Mouse (Mus musculus): ENCODE measurements around the gene Ptpra. TPM values are rescaled to one million over a fixed set of nuclear protein-coding genes. Genes with fewer than 3 reads are reported as not detected.

Gene Ptpra
- polyA plus RNA-seq, 1 experiment from 2014 or later: 73.9 TPM

- Histone ChIP-seq H3K4me3 (replicated peaks) (peak within 1 kb of the TSS; percentile 71), H3K36me3 (no peaks in the 10 kb centered on the region; the same call in 1 of the 2 replicates), H3K4me1 (replicated peaks) (peaks cover 9% of the 10 kb centered on the region; the same call in 1 of the 2 replicates), H3K27ac (peak within 1 kb of the TSS; percentile 93), H3K9me3 (no peaks in the 10 kb centered on the region), H3K27me3 (replicated peaks) (no peaks in the 10 kb centered on the region), H3K9ac (peak within 1 kb of the TSS; percentile 89), H3K4me2 (replicated peaks) (peak within 1 kb of the TSS; percentile 92)
- peak; percentile 98 for ATAC-seq
- under 1% methylated on average over 58 of the region's 58 CpGs for WGBS
These were observed 25.8 kb upstream of the Ptpra start, which contains the start of the genes Vps16 and Pced1a for GRCm38 (mm10) chr2:130424126-130424853. TSS of gene Vps16 (plus strand) at chr2:130424339. TSS of gene Pced1a (minus strand) at chr2:130424701.

- peaks cover 9% of the 10 kb centered on the region; the same call in 1 of the 2 replicates for H3K4me1 ChIP-seq (replicated peaks)
- H3K9me3 ChIP-seq: no peaks in the 10 kb centered on the region
- H3K27me3 ChIP-seq (replicated peaks): no peaks in the 10 kb centered on the region
- H3K9ac ChIP-seq: peak overlapping the region; percentile 89
- ATAC-seq: no peak
- no peak overlapping the region for H3K27ac ChIP-seq
- peak overlapping the region; percentile 92 for H3K4me2 ChIP-seq (replicated peaks)
- H3K36me3 ChIP-seq: no peaks in the 10 kb centered on the region; the same call in 1 of the 2 replicates
- WGBS: 37% methylated on average over 5 of the region's 5 CpGs
- H3K4me3 ChIP-seq (replicated peaks): peak overlapping the region; percentile 71
These were observed 25.0 kb upstream of the Ptpra start for GRCm38 (mm10) chr2:130425112-130425511.

DNA sequence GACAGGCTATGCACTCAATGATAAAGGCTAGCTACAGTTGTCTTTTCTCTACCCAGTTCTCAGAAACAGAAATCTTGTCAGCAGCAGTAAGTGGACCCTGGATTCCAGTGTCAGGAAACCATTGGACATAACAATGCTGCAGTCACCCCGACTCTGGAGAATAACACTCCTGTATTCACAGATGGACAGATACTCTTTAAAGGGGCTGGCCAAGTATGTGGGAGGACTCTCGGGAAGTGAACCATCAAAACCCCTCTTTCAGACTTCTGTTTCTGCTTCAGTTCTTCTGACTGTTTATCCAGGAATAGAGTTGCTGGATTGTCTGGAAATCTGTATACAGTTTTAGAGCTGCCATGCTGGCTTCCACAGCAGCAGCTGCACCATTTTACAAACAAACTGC, 20.2 kb upstream of the Ptpra start:
- ATAC-seq: no peak
- no peaks in the 10 kb centered on the region for H3K9me3 ChIP-seq
- H3K27me3 ChIP-seq (replicated peaks): no peaks in the 10 kb centered on the region
- WGBS: 55% methylated on average over 2 of the region's 2 CpGs
- H3K4me2 ChIP-seq (replicated peaks): no peak overlapping the region
- H3K4me3 ChIP-seq (replicated peaks): no peak overlapping the region
- no peaks in the 10 kb centered on the region for H3K36me3 ChIP-seq
- H3K9ac ChIP-seq: no peak overlapping the region
- H3K4me1 ChIP-seq (replicated peaks): no peaks in the 10 kb centered on the region; the same call in 1 of the 2 replicates
- H3K27ac ChIP-seq: no peak overlapping the region

- Histone ChIP-seq H3K4me3 (replicated peaks) (no peak overlapping the region), H3K9me3 (no peaks in the 10 kb centered on the region), H3K4me2 (replicated peaks) (no peak overlapping the region), H3K9ac (no peak overlapping the region), H3K36me3 (no peaks in the 10 kb centered on the region), H3K4me1 (replicated peaks) (no peaks in the 10 kb centered on the region), H3K27me3 (replicated peaks) (no peaks in the 10 kb centered on the region), H3K27ac (no peak overlapping the region)
- ATAC-seq: no peak
- 86% methylated on average over 3 of the region's 3 CpGs for WGBS
These were observed 19.6 kb upstream of the Ptpra start for GRCm38 (mm10) chr2:130430484-130430883.

- Histone ChIP-seq H3K27ac (no peak overlapping the region), H3K36me3 (no peaks in the 10 kb centered on the region), H3K4me3 (replicated peaks) (no peak overlapping the region), H3K4me2 (replicated peaks) (no peak overlapping the region), H3K9me3 (no peaks in the 10 kb centered on the region), H3K4me1 (replicated peaks) (no peaks in the 10 kb centered on the region), H3K9ac (no peak overlapping the region), H3K27me3 (replicated peaks) (no peaks in the 10 kb centered on the region)
- no peak for ATAC-seq
- 76% methylated on average over 3 of the region's 3 CpGs for WGBS
These were observed 17.9 kb upstream of the Ptpra start for GRCm38 (mm10) chr2:130432157-130432556.

- Histone ChIP-seq H3K27ac (no peak overlapping the region), H3K9ac (no peak overlapping the region), H3K4me3 (replicated peaks) (no peak overlapping the region), H3K27me3 (replicated peaks) (no peaks in the 10 kb centered on the region), H3K9me3 (no peaks in the 10 kb centered on the region), H3K4me1 (replicated peaks) (no peaks in the 10 kb centered on the region), H3K4me2 (replicated peaks) (no peak overlapping the region), H3K36me3 (peaks cover 3% of the 10 kb centered on the region; the same call in 1 of the 2 replicates)
- 19% methylated on average over 4 of the region's 4 CpGs for WGBS
- ATAC-seq: peak; percentile 59
These were observed 16.9 kb upstream of the Ptpra start for GRCm38 (mm10) chr2:130433152-130433551.

GRCm38 (mm10) chr2:130436769-130437168, 13.3 kb upstream of the Ptpra start:
- Histone ChIP-seq H3K4me2 (replicated peaks) (no peak overlapping the region), H3K36me3 (peaks cover 33% of the 10 kb centered on the region), H3K4me3 (replicated peaks) (no peak overlapping the region), H3K9ac (no peak overlapping the region), H3K4me1 (replicated peaks) (no peaks in the 10 kb centered on the region), H3K27me3 (replicated peaks) (no peaks in the 10 kb centered on the region), H3K9me3 (no peaks in the 10 kb centered on the region), H3K27ac (no peak overlapping the region)
- WGBS: 93% methylated on average over 1 of the region's 1 CpGs
- ATAC-seq: no peak

GRCm38 (mm10) chr2:130438861-130439260, 11.2 kb upstream of the Ptpra start:
- H3K4me3 ChIP-seq (replicated peaks): no peak overlapping the region
- no peak overlapping the region for H3K9ac ChIP-seq
- 96% methylated on average over 3 of the region's 3 CpGs for WGBS
- peaks cover 50% of the 10 kb centered on the region for H3K36me3 ChIP-seq
- no peak overlapping the region for H3K4me2 ChIP-seq (replicated peaks)
- no peaks in the 10 kb centered on the region for H3K9me3 ChIP-seq
- ATAC-seq: no peak
- no peaks in the 10 kb centered on the region for H3K27me3 ChIP-seq (replicated peaks)
- H3K27ac ChIP-seq: no peak overlapping the region
- H3K4me1 ChIP-seq (replicated peaks): no peaks in the 10 kb centered on the region

GRCm38 (mm10) chr2:130439840-130440480, 10.1 kb upstream of the Ptpra start:
- Histone ChIP-seq H3K4me2 (replicated peaks) (no peak overlapping the region), H3K27me3 (replicated peaks) (no peaks in the 10 kb centered on the region), H3K36me3 (peaks cover 56% of the 10 kb centered on the region), H3K4me1 (replicated peaks) (no peaks in the 10 kb centered on the region), H3K27ac (no peak overlapping the region), H3K9ac (no peak overlapping the region), H3K9me3 (no peaks in the 10 kb centered on the region), H3K4me3 (replicated peaks) (no peak overlapping the region)
- no peak for ATAC-seq
- WGBS: 92% methylated on average over 4 of the region's 4 CpGs

DNA sequence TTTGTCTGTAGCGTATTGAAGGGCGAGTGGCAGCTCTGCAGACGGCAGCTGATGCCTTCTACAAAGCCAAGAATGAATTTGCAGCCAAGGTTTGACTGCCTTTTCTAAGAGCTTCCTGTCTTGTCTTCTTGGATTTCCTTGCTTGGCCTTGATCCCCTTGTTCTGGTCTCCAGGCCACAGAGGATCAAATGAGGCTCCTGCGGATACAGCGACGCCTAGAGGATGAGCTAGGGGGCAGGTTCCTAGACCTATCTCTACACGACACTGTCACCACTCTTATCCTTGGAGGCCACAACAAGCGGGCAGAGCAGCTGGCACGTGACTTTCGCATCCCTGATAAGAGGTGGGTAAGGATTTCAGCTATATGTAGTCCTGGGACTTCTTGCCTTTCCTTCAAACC, 7.9 kb upstream of the Ptpra start:
- H3K9me3 ChIP-seq: no peaks in the 10 kb centered on the region
- WGBS: 89% methylated on average over 10 of the region's 10 CpGs

GRCm38 (mm10) chr2:130448449-130448848, 1.6 kb upstream of the Ptpra start:
- Histone ChIP-seq H3K27ac (no peak overlapping the region), H3K4me1 (replicated peaks) (peaks cover 14% of the 10 kb centered on the region)

More for the DNA sequence above, 7.9 kb upstream of the Ptpra start:
- Histone ChIP-seq H3K27me3 (replicated peaks) (no peaks in the 10 kb centered on the region), H3K4me3 (replicated peaks) (no peak overlapping the region), H3K27ac (no peak overlapping the region), H3K4me1 (replicated peaks) (no peaks in the 10 kb centered on the region), H3K9ac (no peak overlapping the region), H3K36me3 (peaks cover 56% of the 10 kb centered on the region), H3K4me2 (replicated peaks) (no peak overlapping the region)
- no peak for ATAC-seq

GRCm38 (mm10) chr2:130449021-130449793, 871 bp upstream of the Ptpra start:
- WGBS: 5% methylated on average over 17 of the region's 17 CpGs
- Histone ChIP-seq H3K9ac (peak overlapping the region; percentile 88), H3K27ac (no peak overlapping the region; the same call in 1 of the 2 replicates), H3K4me3 (replicated peaks) (peak overlapping the region; percentile 95), H3K36me3 (0 out of 2 replicates have a peak, but pooled peaks cover 2% of the 10 kb centered on the region), H3K4me2 (replicated peaks) (peak overlapping the region; percentile 96), H3K9me3 (no peaks in the 10 kb centered on the region), H3K27me3 (replicated peaks) (no peaks in the 10 kb centered on the region), H3K4me1 (replicated peaks) (peaks cover 14% of the 10 kb centered on the region)
- peak; percentile 7; the same call in 1 of the 2 replicates for ATAC-seq

More at GRCm38 (mm10) chr2:130448449-130448848, 1.6 kb upstream of the Ptpra start:
- no peak overlapping the region for H3K4me2 ChIP-seq (replicated peaks)
- H3K9ac ChIP-seq: no peak overlapping the region
- H3K36me3 ChIP-seq: peaks cover 7% of the 10 kb centered on the region; the same call in 1 of the 2 replicates
- no peak for ATAC-seq
- no peaks in the 10 kb centered on the region for H3K27me3 ChIP-seq (replicated peaks)
- no peak overlapping the region for H3K4me3 ChIP-seq (replicated peaks)
- no peaks in the 10 kb centered on the region for H3K9me3 ChIP-seq
